Mouse (Mus musculus): Measurements from ENCODE around the gene Mical2. TPM values are rescaled to one million over a fixed set of nuclear protein-coding genes. Genes with fewer than 3 reads are reported as not detected.
A peak's percentile ranks its signal among the peaks of the same experiment; 100 is the strongest.

The Mical2 gene
- polyA plus RNA-seq, 1 experiment = 6.6 TPM

DNA sequence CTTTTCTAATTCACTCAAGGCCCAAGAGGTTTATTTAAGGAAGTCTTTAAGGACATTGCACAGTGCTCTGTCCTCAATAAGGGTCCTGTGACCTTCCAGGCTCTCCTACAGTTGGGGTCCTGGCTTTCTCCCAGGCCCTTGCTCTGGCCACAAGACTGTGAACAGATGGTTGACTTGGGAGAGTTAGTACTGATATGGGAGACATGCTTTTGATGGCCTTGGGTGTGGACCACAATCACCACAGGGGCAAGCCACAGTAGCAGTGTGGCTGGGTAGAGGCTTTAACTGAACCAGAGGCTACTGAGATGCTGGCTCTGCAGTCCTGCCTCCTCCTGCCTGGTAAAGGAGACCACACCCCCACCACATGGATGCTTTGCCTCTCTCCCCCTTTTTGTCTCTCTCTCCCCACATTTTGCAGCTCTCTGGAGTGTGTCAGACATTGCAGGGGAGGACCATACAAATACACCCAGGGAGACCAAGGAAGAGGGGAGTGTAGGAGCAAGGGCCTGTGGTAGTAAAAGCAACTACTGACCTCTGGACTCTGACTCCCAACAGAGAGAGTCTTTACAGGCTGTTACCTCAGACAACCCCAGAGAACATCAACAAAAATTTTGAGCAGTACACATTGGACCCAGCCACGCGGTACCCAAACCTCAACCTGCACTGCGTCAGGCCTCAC lies 94.5 kb downstream of the Mical2 start:
- no peak overlapping the region for H3K27ac ChIP-seq (ENCODE audit: insufficient read depth, low read depth, low read length)
- no peak for TF ChIP-seq POLR2A (IDR thresholded peaks at IDR 0.05; ENCODE audit: low read depth, low read length)
- TF ChIP-seq CTCF (conservative IDR thresholded peaks at IDR 0.05; ENCODE audit: insufficient read depth, insufficient read length, low read depth, low read length) = no peak
- no peaks in the 10 kb centered on the region for H3K27me3 ChIP-seq (replicated peaks; ENCODE audit: control insufficient read depth, insufficient read depth, low read length)
- H3K4me3 ChIP-seq (ENCODE audit: insufficient read depth, low read depth, low read length) = no peak overlapping the region
- peaks cover 4% of the 10 kb centered on the region; the same call in 1 of the 2 replicates for H3K4me1 ChIP-seq (ENCODE audit: control insufficient read depth, insufficient read depth, low read length)
- no peaks in the 10 kb centered on the region for H3K36me3 ChIP-seq (ENCODE audit: control insufficient read depth, insufficient read depth, low read length)
- WGBS = 67% methylated on average over 3 of the region's 3 CpGs
- DNase-seq = peak; percentile 73

DNA sequence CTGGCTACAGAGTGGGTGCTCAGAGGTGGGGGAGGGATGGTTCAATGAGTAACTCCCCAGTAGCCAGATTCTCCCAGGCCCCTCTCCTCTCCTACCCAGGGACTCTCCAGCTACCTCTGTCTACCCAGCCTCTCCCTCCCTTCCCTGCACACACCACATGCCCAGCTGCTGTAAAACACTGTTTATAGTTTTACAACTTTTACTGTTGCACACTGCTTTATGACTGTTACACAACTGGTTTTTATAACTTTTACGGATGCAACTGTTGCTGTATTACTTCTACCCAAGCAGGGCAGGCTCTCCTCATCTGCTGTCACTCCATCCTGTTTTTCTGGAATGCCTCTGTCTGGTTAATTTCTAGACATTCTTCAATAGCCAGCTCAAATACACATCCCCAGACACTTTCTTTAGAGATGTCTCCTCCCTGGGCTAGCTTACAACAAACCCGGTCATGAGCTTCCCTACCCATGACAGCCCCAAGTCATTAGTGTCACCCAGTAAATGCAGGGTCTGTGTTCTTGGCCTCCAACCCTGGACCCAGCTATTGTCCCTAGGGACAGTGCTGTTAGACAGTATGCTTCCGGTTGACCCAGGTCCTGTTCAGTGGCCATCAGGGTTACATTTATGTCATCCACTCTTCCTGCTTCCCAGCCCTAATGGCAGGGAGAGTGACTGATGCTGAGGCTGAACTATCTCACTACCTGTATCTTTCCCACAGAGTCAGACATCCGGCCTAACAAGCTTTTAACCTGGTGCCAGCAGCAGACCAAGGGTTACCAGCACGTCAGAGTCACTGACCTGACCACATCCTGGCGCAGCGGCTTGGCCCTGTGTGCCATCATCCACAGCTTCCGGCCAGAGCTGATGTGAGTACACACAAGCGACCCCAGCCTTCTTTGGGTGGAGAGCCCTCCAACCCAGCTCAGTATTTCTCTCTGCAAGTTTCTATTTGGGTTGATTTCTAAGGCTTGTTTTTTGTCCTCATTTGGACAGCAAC lies 96.4 kb downstream of the Mical2 start:
- Histone ChIP-seq H3K36me3 (ENCODE audit: control insufficient read depth, insufficient read depth, low read length) (no peaks in the 10 kb centered on the region), H3K27me3 (replicated peaks; ENCODE audit: control insufficient read depth, insufficient read depth, low read length) (no peaks in the 10 kb centered on the region), H3K27ac (ENCODE audit: insufficient read depth, low read depth, low read length) (no peak overlapping the region), H3K4me3 (ENCODE audit: insufficient read depth, low read depth, low read length) (no peak overlapping the region), H3K4me1 (ENCODE audit: control insufficient read depth, insufficient read depth, low read length) (peaks cover 4% of the 10 kb centered on the region; the same call in 1 of the 2 replicates)
- DNase-seq = peak; percentile 45
- WGBS = 76% methylated on average over 9 of the region's 9 CpGs
- no peak for TF ChIP-seq POLR2A (IDR thresholded peaks at IDR 0.05; ENCODE audit: low read depth, low read length)
- TF ChIP-seq CTCF (conservative IDR thresholded peaks at IDR 0.05; ENCODE audit: insufficient read depth, insufficient read length, low read depth, low read length) = no peak

DNA sequence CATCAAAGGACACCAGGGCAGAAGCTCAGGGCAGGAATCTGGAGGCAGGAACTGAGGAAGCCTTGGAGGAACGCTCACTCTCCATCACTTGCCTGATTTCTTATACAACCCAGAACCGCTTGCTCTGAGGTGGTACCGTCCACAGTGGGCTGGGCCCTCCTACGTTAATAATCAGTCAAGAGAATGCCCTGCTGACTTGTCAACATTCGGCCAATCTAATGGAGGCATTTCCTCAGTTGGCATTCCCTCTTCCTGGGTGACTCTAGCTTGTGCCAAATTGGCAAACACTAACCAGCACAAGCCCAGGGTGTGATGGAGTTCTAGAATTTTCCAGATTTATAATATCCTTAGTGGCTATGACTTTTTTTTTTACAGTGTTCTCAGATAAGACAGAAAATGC lies 98.9 kb downstream of the Mical2 start:
- Histone ChIP-seq H3K4me1 (ENCODE audit: control insufficient read depth, insufficient read depth, low read length) (peaks cover 4% of the 10 kb centered on the region; the same call in 1 of the 2 replicates), H3K4me3 (ENCODE audit: insufficient read depth, low read depth, low read length) (no peak overlapping the region), H3K36me3 (ENCODE audit: control insufficient read depth, insufficient read depth, low read length) (no peaks in the 10 kb centered on the region), H3K27me3 (replicated peaks; ENCODE audit: control insufficient read depth, insufficient read depth, low read length) (no peaks in the 10 kb centered on the region), H3K27ac (ENCODE audit: insufficient read depth, low read depth, low read length) (no peak overlapping the region)
- 70% methylated on average over 5 of the region's 5 CpGs for WGBS
- DNase-seq = peak; percentile 71
- no peak for TF ChIP-seq CTCF (conservative IDR thresholded peaks at IDR 0.05; ENCODE audit: insufficient read depth, insufficient read length, low read depth, low read length)
- TF ChIP-seq POLR2A (IDR thresholded peaks at IDR 0.05; ENCODE audit: low read depth, low read length) = no peak

DNA sequence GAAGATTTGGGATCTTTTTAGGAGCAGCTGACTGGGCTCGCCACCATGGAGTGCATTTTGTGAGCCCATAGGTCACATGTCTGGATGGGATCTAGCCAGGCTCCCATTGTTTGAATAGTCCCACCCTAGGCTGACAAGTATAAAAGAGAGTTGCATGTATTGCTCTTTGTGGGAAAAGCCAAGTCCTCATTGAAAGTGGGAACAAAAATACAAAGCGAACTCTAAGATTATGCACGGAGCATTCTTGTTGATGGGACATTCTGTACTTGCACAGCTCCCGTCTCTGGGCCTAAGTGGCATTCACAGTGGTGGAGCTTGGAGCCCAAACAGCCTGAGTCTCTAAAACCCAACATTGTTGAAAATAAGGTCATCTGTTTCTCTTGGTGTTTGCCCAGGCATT lies 101.2 kb downstream of the Mical2 start:
- TF ChIP-seq POLR2A (IDR thresholded peaks at IDR 0.05; ENCODE audit: low read depth, low read length) (no peak), CTCF (conservative IDR thresholded peaks at IDR 0.05; ENCODE audit: insufficient read depth, insufficient read length, low read depth, low read length) (no peak)
- no peak overlapping the region for H3K27ac ChIP-seq (ENCODE audit: insufficient read depth, low read depth, low read length)
- WGBS = 83% methylated on average over 4 of the region's 4 CpGs
- DNase-seq = peak; percentile 36
- no peaks in the 10 kb centered on the region for H3K4me1 ChIP-seq (ENCODE audit: control insufficient read depth, insufficient read depth, low read length)
- no peaks in the 10 kb centered on the region for H3K27me3 ChIP-seq (replicated peaks; ENCODE audit: control insufficient read depth, insufficient read depth, low read length)
- H3K4me3 ChIP-seq (ENCODE audit: insufficient read depth, low read depth, low read length) = no peak overlapping the region
- H3K36me3 ChIP-seq (ENCODE audit: control insufficient read depth, insufficient read depth, low read length) = no peaks in the 10 kb centered on the region

DNA sequence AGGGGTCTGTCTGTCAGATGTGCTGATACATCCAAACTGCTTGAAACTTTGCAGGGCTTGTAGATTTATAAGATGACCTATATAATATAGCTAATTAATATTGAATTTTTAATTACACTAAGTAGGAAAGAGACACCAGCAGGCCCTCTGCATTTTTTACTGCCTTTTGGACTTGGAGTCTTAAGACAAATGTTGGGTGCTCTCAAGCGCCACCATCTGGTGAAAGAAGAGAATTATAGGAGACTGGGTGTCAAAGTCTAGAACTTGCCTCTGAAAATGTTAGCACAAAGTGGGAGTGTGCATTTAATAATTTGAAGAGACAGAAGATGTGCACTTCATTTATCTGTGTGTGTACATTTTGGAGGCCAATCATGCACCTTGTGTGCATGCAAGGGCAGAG lies 103.3 kb downstream of the Mical2 start:
- Histone ChIP-seq H3K36me3 (ENCODE audit: control insufficient read depth, insufficient read depth, low read length) (no peaks in the 10 kb centered on the region), H3K27me3 (replicated peaks; ENCODE audit: control insufficient read depth, insufficient read depth, low read length) (no peaks in the 10 kb centered on the region), H3K27ac (ENCODE audit: insufficient read depth, low read depth, low read length) (no peak overlapping the region), H3K4me1 (ENCODE audit: control insufficient read depth, insufficient read depth, low read length) (no peaks in the 10 kb centered on the region), H3K4me3 (ENCODE audit: insufficient read depth, low read depth, low read length) (no peak overlapping the region)
- DNase-seq = peak; percentile 69
- no peak for TF ChIP-seq POLR2A (IDR thresholded peaks at IDR 0.05; ENCODE audit: low read depth, low read length)
- no peak for TF ChIP-seq CTCF (conservative IDR thresholded peaks at IDR 0.05; ENCODE audit: insufficient read depth, insufficient read length, low read depth, low read length)
- WGBS = 20% methylated on average over 1 of the region's 1 CpGs

DNA sequence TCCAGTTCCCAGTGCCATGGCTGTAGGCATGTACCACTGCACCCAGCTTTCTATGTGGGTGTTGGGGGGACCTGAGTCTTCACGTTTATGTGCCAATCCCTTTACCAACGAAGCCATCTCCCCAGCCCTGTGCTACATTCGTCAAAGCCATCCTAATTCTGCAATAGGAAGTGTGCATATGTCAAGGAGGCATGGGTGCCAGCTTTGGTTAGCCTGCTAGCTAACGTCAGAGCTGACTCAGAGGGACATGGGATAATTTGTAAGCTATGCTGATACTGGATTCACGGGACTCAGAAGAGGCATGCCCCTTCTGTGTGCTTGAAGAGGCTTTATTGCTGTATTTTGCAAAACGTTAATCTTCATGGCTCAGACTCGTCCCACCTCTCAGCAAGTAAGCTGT lies 103.8 kb downstream of the Mical2 start:
- 80% methylated on average over 7 of the region's 7 CpGs for WGBS
- no peaks in the 10 kb centered on the region for H3K36me3 ChIP-seq (ENCODE audit: control insufficient read depth, insufficient read depth, low read length)
- no peak for DNase-seq
- H3K27me3 ChIP-seq (replicated peaks; ENCODE audit: control insufficient read depth, insufficient read depth, low read length) = no peaks in the 10 kb centered on the region
- H3K4me1 ChIP-seq (ENCODE audit: control insufficient read depth, insufficient read depth, low read length) = no peaks in the 10 kb centered on the region
- TF ChIP-seq CTCF (conservative IDR thresholded peaks at IDR 0.05; ENCODE audit: insufficient read depth, insufficient read length, low read depth, low read length) (no peak), POLR2A (IDR thresholded peaks at IDR 0.05; ENCODE audit: low read depth, low read length) (no peak)
- no peak overlapping the region for H3K27ac ChIP-seq (ENCODE audit: insufficient read depth, low read depth, low read length)
- no peak overlapping the region for H3K4me3 ChIP-seq (ENCODE audit: insufficient read depth, low read depth, low read length)

DNA sequence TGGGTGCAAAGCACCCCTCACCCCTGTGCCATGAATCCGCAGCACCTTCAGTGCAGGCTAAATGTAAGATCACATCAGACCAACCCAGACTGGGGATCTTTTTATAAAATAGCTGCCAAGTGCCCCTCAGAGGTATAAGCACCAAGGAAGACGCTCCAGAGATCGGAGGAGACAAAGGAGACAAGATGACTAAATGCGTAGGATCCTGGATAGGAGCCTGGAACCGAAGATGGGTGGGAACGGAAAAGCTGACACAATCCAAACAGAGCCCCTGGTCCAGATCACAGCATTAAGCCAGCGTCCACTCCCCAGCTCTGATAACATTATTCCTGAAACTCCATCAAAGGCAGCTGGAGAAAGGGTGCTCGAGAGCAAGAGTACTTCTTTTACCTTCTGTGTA lies 105.3 kb downstream of the Mical2 start:
- Histone ChIP-seq H3K4me1 (ENCODE audit: control insufficient read depth, insufficient read depth, low read length) (no peaks in the 10 kb centered on the region), H3K27me3 (replicated peaks; ENCODE audit: control insufficient read depth, insufficient read depth, low read length) (no peaks in the 10 kb centered on the region), H3K36me3 (ENCODE audit: control insufficient read depth, insufficient read depth, low read length) (no peaks in the 10 kb centered on the region), H3K27ac (ENCODE audit: insufficient read depth, low read depth, low read length) (no peak overlapping the region), H3K4me3 (ENCODE audit: insufficient read depth, low read depth, low read length) (no peak overlapping the region)
- WGBS = 92% methylated on average over 8 of the region's 8 CpGs
- DNase-seq = no peak
- TF ChIP-seq POLR2A (IDR thresholded peaks at IDR 0.05; ENCODE audit: low read depth, low read length) (no peak), CTCF (conservative IDR thresholded peaks at IDR 0.05; ENCODE audit: insufficient read depth, insufficient read length, low read depth, low read length) (no peak)
